Mouse (Mus musculus) layer of hippocampus, postnatal 14 days (tissue): ENCODE data around the gene Ttc24. TPM values are rescaled to one million over a fixed set of nuclear protein-coding genes. Genes with fewer than 3 reads are reported as not detected.

ENCODE experiments used
- DNase-seq, 2 experiments: peaks; one replicate each; pipeline ENCODE4 v3.0.0; 2021 to 2022; ENCODE audit warnings: low spot score in 2 of 2, mixed read lengths in 1 of 2
- total RNA-seq, 2 experiments: library from RNA; stranded (reverse); gene quantifications; 2 replicates each; pipeline ENCODE4 v1.2.3; 2021

The Ttc24 gene
- total RNA-seq, 2 experiments from 2014 or later, result not detected

GRCm38 (mm10) chr3:88022322-88023191 lies 55.5 kb downstream of the Ttc24 start:
- peak; percentile 46 to 77 for DNase-seq

Other genes starting within 250 kb of the Ttc24 start
- not detected for gene Sh2d2a, start 231.5 kb downstream of the Ttc24 start, total RNA-seq
- gene Prcc, start 192.7 kb downstream of the Ttc24 start, total RNA-seq, result 10 to 100 TPM; 64.0 to 64.1 TPM
- 100 to 1,000 TPM; 119 to 122 TPM for gene Hdgf, start 172.0 kb downstream of the Ttc24 start, total RNA-seq
- 10 to 100 TPM; 50.3 to 55.4 TPM for gene Mrpl24, start 158.8 kb downstream of the Ttc24 start, total RNA-seq
- 10 to 100 TPM; 15.0 to 16.4 TPM for gene Isg20l2, start 148.0 kb downstream of the Ttc24 start, total RNA-seq
- gene Rrnad1, start 147.6 kb downstream of the Ttc24 start, total RNA-seq, result 10 to 100 TPM; 19.0 to 22.8 TPM
- 1 to 10 TPM; 2.0 to 2.2 TPM for gene Crabp2, start 129.6 kb downstream of the Ttc24 start, total RNA-seq
- 10 to 100 TPM in 1 of 2 experiments, 1 to 10 TPM in 1; 9.0 to 11.0 TPM for gene Nes, start 107.2 kb downstream of the Ttc24 start, total RNA-seq
- gene Bcan, start 78.1 kb downstream of the Ttc24 start, total RNA-seq, result 100 to 1,000 TPM; 421 to 446 TPM
- gene Hapln2, start 50.7 kb downstream of the Ttc24 start, total RNA-seq, result 1 to 10 TPM; 1.8 to 1.9 TPM
- 10 to 100 TPM; 13.5 to 16.5 TPM for gene Gpatch4, start 35.2 kb downstream of the Ttc24 start, total RNA-seq
- gene Naxe, start 19.8 kb downstream of the Ttc24 start, total RNA-seq, result 10 to 100 TPM; 70.6 to 71.5 TPM
- 1 to 10 TPM in 1 of 2 experiments, under 1 TPM in 1; 0.91 to 1.2 TPM for gene Iqgap3, start 3.7 kb upstream of the Ttc24 start, total RNA-seq
- 100 to 1,000 TPM; 146 to 156 TPM for gene Mef2d, start 64.1 kb upstream of the Ttc24 start, total RNA-seq
- not detected for gene Rhbg, start 176.4 kb upstream of the Ttc24 start, total RNA-seq
- gene Gm38392, start 208.9 kb upstream of the Ttc24 start, total RNA-seq, result not detected
- gene Tsacc, start 218.7 kb upstream of the Ttc24 start, total RNA-seq, result 1 to 10 TPM; 4.0 to 5.3 TPM
- 100 to 1,000 TPM; 191 to 198 TPM for gene Cct3, start 218.8 kb upstream of the Ttc24 start, total RNA-seq
- gene Glmp, start 246.7 kb upstream of the Ttc24 start, total RNA-seq, result 10 to 100 TPM; 86.2 to 90.2 TPM